Mouse (Mus musculus) kidney, postnatal 10 days (tissue): ENCODE measurements around the gene Gm20721.
"Not testable (repeated sequence)": the region's sequence is repeated elsewhere in the genome, so short reads cannot be mapped to it uniquely, and the experiment has no call there.

Experiments
- DNase-seq: peaks from one replicate; pipeline ENCODE4 v3.0.0; 2021; ENCODE audit warnings: mixed read lengths

Gm20721 gene

GRCm38 (mm10) chr2:174329663-174330615 lies 16.6 kb downstream of the Gm20721 start:
- peak; percentile 94 for DNase-seq

- peak; percentile 60 for DNase-seq
These were observed 17.4 kb downstream of the Gm20721 start for GRCm38 (mm10) chr2:174328926-174329662.

- peak; percentile 43 for DNase-seq
These were observed 18.1 kb downstream of the Gm20721 start for GRCm38 (mm10) chr2:174328358-174328905.

- peak; percentile 76 for DNase-seq
These were observed 19.1 kb downstream of the Gm20721 start for GRCm38 (mm10) chr2:174327295-174327981.

DNA sequence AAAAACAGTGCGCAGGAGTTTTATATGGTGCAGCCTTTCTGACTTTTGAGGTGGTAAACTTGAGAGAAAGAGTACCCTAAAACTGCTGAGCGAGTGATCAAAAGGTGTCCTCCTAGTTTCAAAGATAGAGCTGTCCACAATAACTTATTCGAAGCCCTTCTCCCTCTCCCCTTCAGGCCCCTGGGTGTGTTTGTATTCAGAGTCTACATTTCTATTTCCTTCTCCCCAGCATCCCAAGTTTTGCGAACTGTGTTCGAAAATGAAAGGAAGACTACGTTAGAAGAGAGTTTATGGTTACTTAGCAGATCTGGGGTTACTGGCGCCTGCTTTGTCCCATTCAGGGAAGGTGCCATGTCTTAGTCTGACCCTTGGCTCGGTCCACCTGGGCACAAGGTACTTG lies 20.0 kb downstream of the Gm20721 start:
- DNase-seq = no peak

DNA sequence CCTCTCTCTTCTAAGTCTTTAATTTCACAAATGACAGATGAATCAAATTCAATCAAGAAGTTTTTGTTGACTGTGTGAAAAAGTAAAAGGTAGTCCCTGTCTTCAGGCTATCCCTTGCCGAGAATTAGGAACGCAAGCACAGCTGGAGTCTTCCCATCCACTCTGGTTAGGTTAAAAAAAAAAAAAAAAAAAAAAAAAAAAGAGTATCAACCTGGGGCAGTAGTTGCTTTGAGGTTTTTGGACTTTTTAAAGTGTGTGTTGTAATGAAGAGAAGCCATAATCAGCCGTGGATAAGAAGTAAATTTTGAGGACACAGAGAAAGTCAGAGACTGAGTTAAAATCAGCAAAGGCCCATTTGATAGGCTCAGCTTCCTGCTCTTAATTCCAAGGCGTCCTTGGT lies 20.5 kb downstream of the Gm20721 start:
- no peak for DNase-seq

- DNase-seq = no peak
These were observed 29.9 kb downstream of the Gm20721 start for GRCm38 (mm10) chr2:174316661-174317060.

- DNase-seq = not testable (repeated sequence)
These were observed 31.1 kb downstream of the Gm20721 start for GRCm38 (mm10) chr2:174315445-174315844.

DNA sequence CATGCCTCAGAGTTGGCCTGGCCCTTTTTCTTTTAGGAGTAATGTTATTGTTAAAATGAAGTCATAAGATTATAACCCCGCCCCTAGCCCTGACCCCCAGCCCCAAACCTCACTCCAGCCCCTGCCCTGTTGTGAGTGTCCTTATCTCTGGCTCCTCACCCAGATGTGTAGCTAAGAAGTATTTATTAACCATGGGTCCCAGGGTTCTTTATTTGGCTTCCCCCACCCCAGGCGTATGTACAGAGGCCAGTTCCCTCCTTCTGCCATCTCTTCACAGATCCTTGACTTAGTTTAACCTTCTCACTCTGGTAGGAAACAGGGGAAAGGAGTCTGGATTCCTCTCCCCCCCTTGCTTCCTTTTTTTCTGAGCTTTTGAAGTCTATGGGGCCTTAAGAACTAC lies 33.9 kb downstream of the Gm20721 start:
- no peak for DNase-seq

- DNase-seq = peak; percentile 90
These were observed 34.3 kb downstream of the Gm20721 start for GRCm38 (mm10) chr2:174312118-174312647.

- DNase-seq = no peak
These were observed 34.9 kb downstream of the Gm20721 start for GRCm38 (mm10) chr2:174311613-174312012.

- DNase-seq = peak; percentile 78
These were observed 35.5 kb downstream of the Gm20721 start for GRCm38 (mm10) chr2:174310913-174311514.

DNA sequence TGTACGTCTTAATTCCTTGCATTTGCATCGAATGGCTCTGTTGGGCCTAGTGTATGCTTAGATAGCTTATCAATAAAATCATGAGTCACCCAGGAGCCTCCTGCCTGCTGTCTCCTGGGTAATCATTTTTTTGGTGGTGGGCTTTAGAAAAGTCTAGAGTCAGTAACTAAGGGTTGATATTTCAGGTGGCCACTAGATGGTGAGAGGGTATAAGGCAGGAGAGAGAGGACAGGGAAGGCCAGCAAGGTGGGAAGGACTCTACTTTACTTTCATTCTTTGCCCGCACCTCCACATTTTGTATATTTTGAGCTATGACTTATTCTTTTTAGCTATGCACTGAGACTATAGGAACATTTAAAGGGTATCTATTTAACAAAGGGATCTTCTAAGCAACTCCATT lies 38.6 kb downstream of the Gm20721 start:
- DNase-seq = no peak

GRCm38 (mm10) chr2:174305646-174306045 lies 40.9 kb downstream of the Gm20721 start:
- DNase-seq = no peak

DNA sequence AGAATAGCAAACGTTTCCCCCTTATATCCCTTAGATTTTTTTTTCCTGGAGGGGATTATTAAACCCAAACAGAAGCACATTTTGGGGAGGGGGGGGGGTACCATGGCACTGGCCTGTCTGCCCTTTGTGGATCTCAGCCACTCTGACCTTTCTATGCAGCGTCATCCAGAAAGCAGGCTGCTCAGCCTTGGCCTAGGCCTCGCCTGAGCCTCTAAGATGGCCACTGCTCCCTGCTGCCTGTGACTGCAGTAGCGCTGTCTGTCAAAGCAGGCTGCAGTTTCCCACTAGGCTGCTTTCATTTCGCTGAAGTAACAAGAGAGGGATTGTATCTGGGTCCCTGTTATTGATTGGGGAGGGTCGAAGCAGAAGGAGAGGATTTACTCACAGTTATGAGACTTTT lies 44.0 kb downstream of the Gm20721 start:
- DNase-seq = no peak

GRCm38 (mm10) chr2:174300666-174301065 lies 45.8 kb downstream of the Gm20721 start:
- no peak for DNase-seq

DNA sequence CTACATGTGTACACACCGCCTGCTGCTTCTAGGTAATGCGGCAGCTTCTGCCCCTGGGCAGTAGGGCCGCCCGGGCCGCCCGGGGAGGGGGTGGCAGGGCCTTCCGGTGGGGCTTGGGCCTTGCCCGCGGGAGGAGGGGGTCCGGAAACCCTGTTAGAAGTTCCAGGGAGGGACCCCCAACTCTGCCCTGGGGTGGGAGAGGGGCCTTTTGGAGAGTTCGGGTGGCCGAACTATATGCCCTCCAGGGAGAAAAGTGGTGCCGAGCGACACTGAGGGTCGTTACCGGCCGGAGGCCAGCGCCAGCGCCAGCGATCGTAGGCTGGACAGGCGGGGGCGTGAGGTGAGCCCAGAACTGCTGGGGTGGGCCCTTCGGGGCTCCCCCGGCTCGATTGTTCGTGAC lies 46.3 kb downstream of the Gm20721 start:
- no peak for DNase-seq

DNA sequence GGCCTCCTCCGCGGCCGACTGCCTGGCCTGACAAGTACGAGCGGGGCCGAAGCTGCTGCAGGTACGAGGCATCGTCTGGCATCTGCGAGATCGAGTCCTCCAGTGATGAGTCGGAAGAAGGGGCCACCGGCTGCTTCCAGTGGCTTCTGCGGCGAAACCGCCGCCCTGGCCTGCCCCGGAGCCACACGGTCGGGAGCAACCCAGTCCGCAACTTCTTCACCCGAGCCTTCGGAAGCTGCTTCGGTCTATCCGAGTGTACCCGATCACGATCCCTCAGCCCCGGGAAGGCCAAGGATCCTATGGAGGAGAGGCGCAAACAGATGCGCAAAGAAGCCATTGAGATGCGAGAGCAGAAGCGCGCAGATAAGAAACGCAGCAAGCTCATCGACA lies 46.7 kb downstream of the Gm20721 start:
- no peak for DNase-seq

DNA sequence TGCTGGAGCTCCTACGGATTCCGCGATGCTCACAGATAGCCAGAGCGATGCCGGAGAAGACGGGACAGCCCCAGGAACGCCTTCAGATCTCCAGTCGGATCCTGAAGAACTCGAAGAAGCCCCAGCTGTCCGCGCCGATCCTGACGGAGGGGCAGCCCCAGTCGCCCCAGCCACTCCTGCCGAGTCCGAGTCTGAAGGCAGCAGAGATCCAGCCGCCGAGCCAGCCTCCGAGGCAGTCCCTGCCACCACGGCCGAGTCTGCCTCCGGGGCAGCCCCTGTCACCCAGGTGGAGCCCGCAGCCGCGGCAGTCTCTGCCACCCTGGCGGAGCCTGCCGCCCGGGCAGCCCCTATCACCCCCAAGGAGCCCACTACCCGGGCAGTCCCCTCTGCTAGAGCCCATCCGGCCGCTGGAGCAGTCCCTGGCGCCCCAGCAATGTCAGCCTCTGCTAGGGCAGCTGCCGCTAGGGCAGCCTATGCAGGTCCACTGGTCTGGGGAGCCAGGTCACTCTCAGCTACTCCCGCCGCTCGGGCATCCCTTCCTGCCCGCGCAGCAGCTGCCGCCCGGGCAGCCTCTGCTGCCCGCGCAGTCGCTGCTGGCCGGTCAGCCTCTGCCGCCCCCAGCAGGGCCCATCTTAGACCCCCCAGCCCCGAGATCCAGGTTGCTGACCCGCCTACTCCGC lies 47.3 kb downstream of the Gm20721 start:
- no peak for DNase-seq

DNA sequence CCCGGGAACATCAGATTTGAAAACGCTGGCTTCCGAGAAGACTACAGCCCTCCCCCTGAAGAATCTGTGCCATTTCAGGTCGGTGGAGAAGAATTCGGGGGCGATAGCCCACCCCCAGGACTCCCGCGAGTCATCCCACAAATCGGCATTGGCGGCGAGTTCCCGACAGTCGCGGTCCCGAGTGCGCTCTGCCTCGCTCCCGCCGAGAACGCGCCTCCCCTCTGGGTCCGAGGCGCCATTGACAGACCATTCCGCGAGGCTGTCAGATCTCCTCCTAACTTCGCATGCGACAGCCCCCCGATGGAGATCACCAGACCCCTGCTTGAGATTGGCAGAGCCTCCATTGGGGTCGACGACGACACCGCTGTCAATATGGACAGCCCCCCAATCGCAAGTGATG lies 48.0 kb downstream of the Gm20721 start:
- DNase-seq = no peak

DNA sequence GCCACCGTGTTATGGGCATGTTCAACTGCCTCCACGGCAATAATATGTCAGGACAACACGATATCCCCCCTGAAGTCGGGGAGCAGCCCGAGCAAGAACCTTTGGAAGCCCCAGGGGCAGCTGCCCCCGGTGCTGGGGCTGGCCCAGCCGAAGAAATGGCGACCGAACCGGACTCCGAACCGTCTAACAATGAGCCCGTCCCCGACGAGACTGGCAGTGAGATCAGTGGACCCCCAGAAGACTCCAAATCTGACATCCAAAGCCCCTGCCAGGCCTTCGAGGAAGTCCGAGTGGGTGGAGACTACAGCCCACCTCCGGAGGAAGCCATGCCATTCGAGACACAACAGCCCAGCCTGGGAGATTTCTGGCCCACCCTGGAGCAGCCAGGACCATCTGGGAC lies 48.7 kb downstream of the Gm20721 start:
- DNase-seq = no peak
